Mouse (Mus musculus) lung, postnatal 0 days (tissue): ENCODE measurements around the gene Rnd3.

Experiments used
- CTCF ChIP-seq: IDR thresholded peaks from 2 replicates; pipeline ENCODE4 v1.5.1; 2016; ENCODE audit warnings: antibody characterized with exemption, mild to moderate bottlenecking
- EP300 ChIP-seq: IDR thresholded peaks from 2 replicates; pipeline ENCODE4 v1.6.1; 2016; ENCODE audit warnings: antibody characterized with exemption, mild to moderate bottlenecking, control low read depth

- TF ChIP-seq EP300 (no peak), CTCF (no peak)
Observed at GRCm38 (mm10) chr2:51181376-51181775, 32.5 kb upstream of the Rnd3 start.
